Mouse (Mus musculus) stomach, embryonic 15.5 days (tissue): ENCODE results near the gene Glrp1. TPM values are rescaled to one million over a fixed set of nuclear protein-coding genes. Genes with fewer than 3 reads are reported as not detected.

Experiments
- ATAC-seq: fragments of 200-750 bp; cut with Nextera tagmentation; 2 replicates; pipeline ENCODE4 v1.8.0; 2017; ENCODE audit warnings: low read depth, moderate number of reproducible peaks, moderate TSS enrichment; ENCODE audit not compliant: insufficient read depth, low FRiP score
- H3K27ac ChIP-seq: fragments of 300-500 bp; sonication (generic); 2 replicates; pipeline ENCODE4 v1.5.1; 2015; ENCODE audit warnings: mild to moderate bottlenecking, inconsistent platforms
- H3K27me3 ChIP-seq: fragments of 300-500 bp; sonication (generic); replicated peaks from 2 replicates; pipeline ENCODE4 v1.6.1; 2015; ENCODE audit warnings: inconsistent platforms
- H3K36me3 ChIP-seq: fragments of 300-500 bp; sonication (generic); 2 replicates; pipeline ENCODE4 v1.6.1; 2015; ENCODE audit warnings: inconsistent platforms
- H3K4me1 ChIP-seq: fragments of 300-500 bp; sonication (generic); 2 replicates; pipeline ENCODE4 v1.6.1; 2015; ENCODE audit warnings: inconsistent platforms
- H3K4me2 ChIP-seq: fragments of 300-500 bp; sonication (generic); 2 replicates; pipeline ENCODE4 v1.6.1; 2015; ENCODE audit warnings: mild to moderate bottlenecking, inconsistent platforms
- H3K4me3 ChIP-seq: fragments of 300-500 bp; sonication (generic); replicated peaks from 2 replicates; pipeline ENCODE4 v1.5.1; 2015; ENCODE audit warnings: inconsistent platforms
- H3K9ac ChIP-seq: fragments of 300-500 bp; sonication (generic); 2 replicates; pipeline ENCODE4 v1.6.1; 2015; ENCODE audit warnings: inconsistent platforms
- H3K9me3 ChIP-seq: fragments of 300-500 bp; sonication (generic); 2 replicates; pipeline ENCODE4 v1.6.1; 2016; ENCODE audit warnings: inconsistent platforms
- WGBS: fragments of 180-500 bp; shearing (Covaris S2); methylation state at CpG from one replicate; pipeline ENCODE4 v1.1.7; 2015; 5-methylcytosine and 5-hydroxymethylcytosine counted together
- polyA plus RNA-seq: library from polyadenylated mRNA; unstranded; fragments of >200 nt; fragmentation: Nextera tagmentation; extraction: Ambion mirVana; gene quantifications from 2 replicates; pipeline ENCODE4 v1.2.1, GENCODE M21; 2015

Glrp1 gene
- polyA plus RNA-seq, 1 experiment from 2014 or later: not detected

GRCm38 (mm10) chr1:88492415-88492814, 17.5 kb downstream of the Glrp1 start:
- Histone ChIP-seq H3K27ac (no peak overlapping the region), H3K9ac (no peak overlapping the region), H3K4me2 (no peak overlapping the region), H3K4me3 (no peak overlapping the region), H3K27me3 (no peaks in the 10 kb centered on the region), H3K4me1 (0 out of 2 replicates have a peak, but pooled peaks cover 5% of the 10 kb centered on the region), H3K9me3 (no peaks in the 10 kb centered on the region), H3K36me3 (no peaks in the 10 kb centered on the region)
- 63% methylated on average over 3 of the region's 3 CpGs for WGBS
- ATAC-seq: no peak

DNA sequence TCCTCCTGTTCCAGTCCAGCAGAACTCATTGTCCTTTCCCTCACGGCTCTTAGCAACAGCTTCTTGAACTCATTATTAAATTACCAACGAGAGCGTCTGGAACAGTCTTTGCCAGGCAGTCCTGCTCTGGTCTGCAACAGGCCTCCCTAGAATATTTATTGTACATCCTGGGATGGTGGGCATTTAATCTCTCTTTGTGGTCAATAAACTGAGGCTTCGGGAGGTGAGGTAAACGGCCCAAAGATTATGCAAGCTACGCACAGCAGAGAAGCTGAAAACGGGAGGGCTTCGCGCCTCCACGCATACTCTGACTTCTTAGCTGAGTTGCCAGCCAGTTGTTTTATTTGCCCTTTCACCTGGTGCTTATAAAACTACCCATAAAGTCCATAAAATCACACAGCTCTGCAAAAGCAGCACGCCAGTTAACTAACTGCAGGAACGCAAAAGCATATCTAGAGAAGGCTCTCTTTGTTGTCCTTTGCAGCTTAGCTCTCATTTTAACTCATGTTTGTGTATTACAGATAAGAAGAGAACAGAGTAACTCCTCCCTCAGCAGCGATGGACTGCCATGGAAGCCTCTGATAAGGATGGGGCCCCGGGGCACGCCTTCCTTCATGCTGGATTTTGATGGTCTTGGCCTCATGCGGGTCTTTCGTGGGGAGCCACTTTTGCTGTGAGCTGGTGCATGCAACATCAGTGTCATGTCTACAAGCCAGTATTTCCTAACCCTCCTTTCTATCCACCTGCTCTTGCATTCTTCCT, 18.1 kb downstream of the Glrp1 start:
- no peak overlapping the region for H3K4me3 ChIP-seq

GRCm38 (mm10) chr1:88490164-88490563, 19.7 kb downstream of the Glrp1 start:
- Histone ChIP-seq H3K9me3 (no peaks in the 10 kb centered on the region), H3K27me3 (no peaks in the 10 kb centered on the region), H3K27ac (no peak overlapping the region), H3K9ac (no peak overlapping the region), H3K4me2 (no peak overlapping the region), H3K4me3 (no peak overlapping the region), H3K4me1 (0 out of 2 replicates have a peak, but pooled peaks cover 5% of the 10 kb centered on the region), H3K36me3 (no peaks in the 10 kb centered on the region)
- WGBS: 85% methylated on average over 10 of the region's 10 CpGs
- ATAC-seq: no peak

More for the DNA sequence above, 18.1 kb downstream of the Glrp1 start:
- Histone ChIP-seq H3K9ac (no peak overlapping the region), H3K4me2 (no peak overlapping the region), H3K4me1 (0 out of 2 replicates have a peak, but pooled peaks cover 5% of the 10 kb centered on the region), H3K27me3 (no peaks in the 10 kb centered on the region), H3K9me3 (no peaks in the 10 kb centered on the region), H3K36me3 (no peaks in the 10 kb centered on the region), H3K27ac (no peak overlapping the region)
- 51% methylated on average over 17 of the region's 17 CpGs for WGBS
- ATAC-seq: peak; percentile 87

GRCm38 (mm10) chr1:88488957-88489356, 20.9 kb downstream of the Glrp1 start:
- ATAC-seq: no peak
- no peaks in the 10 kb centered on the region for H3K27me3 ChIP-seq
- H3K4me3 ChIP-seq: no peak overlapping the region
- H3K36me3 ChIP-seq: no peaks in the 10 kb centered on the region
- no peak overlapping the region for H3K9ac ChIP-seq
- WGBS: 62% methylated on average over 4 of the region's 4 CpGs
- H3K27ac ChIP-seq: no peak overlapping the region
- H3K9me3 ChIP-seq: no peaks in the 10 kb centered on the region
- H3K4me1 ChIP-seq: 0 out of 2 replicates have a peak, but pooled peaks cover 5% of the 10 kb centered on the region
- H3K4me2 ChIP-seq: no peak overlapping the region

DNA sequence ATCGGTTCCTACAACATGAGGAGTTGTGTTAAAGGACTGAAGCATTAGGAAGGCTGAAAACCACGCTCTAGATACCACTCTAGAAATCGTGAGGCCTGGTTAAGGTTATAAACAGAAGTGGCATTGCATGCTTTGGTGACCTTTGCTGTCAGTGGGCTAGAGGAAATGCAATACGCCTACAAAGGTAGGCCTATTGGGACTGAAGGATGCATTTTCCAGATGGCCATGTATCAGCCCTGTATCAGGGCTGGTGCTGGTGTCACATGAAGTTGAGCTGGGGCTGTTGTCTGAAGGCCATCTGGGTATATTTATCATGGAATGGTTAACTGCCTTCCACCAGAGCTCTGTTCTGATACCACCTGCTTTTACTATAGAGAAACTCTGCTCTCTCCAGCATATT, 23.5 kb downstream of the Glrp1 start:
- Histone ChIP-seq H3K36me3 (no peaks in the 10 kb centered on the region), H3K9me3 (no peaks in the 10 kb centered on the region), H3K9ac (no peak overlapping the region), H3K4me2 (no peak overlapping the region), H3K4me1 (peaks cover 5% of the 10 kb centered on the region; the same call in 1 of the 2 replicates), H3K27me3 (no peaks in the 10 kb centered on the region), H3K27ac (no peak overlapping the region), H3K4me3 (no peak overlapping the region)
- no peak for ATAC-seq
- 75% methylated on average over 4 of the region's 4 CpGs for WGBS

- H3K9me3 ChIP-seq: no peaks in the 10 kb centered on the region
- no peak overlapping the region for H3K4me2 ChIP-seq
- no peak overlapping the region for H3K9ac ChIP-seq
- no peak for ATAC-seq
- H3K4me1 ChIP-seq: peaks cover 5% of the 10 kb centered on the region; the same call in 1 of the 2 replicates
- no peak overlapping the region for H3K27ac ChIP-seq
- no peaks in the 10 kb centered on the region for H3K36me3 ChIP-seq
- WGBS: 71% methylated on average over 4 of the region's 4 CpGs
- H3K4me3 ChIP-seq: no peak overlapping the region
- H3K27me3 ChIP-seq: no peaks in the 10 kb centered on the region
Observed at GRCm38 (mm10) chr1:88484059-88484458, 25.8 kb downstream of the Glrp1 start.

GRCm38 (mm10) chr1:88482142-88483099, 27.4 kb downstream of the Glrp1 start:
- peak; percentile 81; the same call in 1 of the 2 replicates for ATAC-seq
- H3K36me3 ChIP-seq: no peaks in the 10 kb centered on the region
- peaks cover 5% of the 10 kb centered on the region; the same call in 1 of the 2 replicates for H3K4me1 ChIP-seq
- no peaks in the 10 kb centered on the region for H3K9me3 ChIP-seq
- no peak overlapping the region for H3K9ac ChIP-seq
- no peak overlapping the region for H3K4me2 ChIP-seq
- WGBS: 29% methylated on average over 17 of the region's 17 CpGs
- no peak overlapping the region for H3K4me3 ChIP-seq
- H3K27me3 ChIP-seq: no peaks in the 10 kb centered on the region
- no peak overlapping the region for H3K27ac ChIP-seq

- Histone ChIP-seq H3K27ac (no peak overlapping the region), H3K27me3 (no peaks in the 10 kb centered on the region), H3K4me3 (no peak overlapping the region), H3K4me2 (no peak overlapping the region), H3K36me3 (no peaks in the 10 kb centered on the region), H3K4me1 (peaks cover 10% of the 10 kb centered on the region), H3K9ac (no peak overlapping the region), H3K9me3 (no peaks in the 10 kb centered on the region)
- no peak for ATAC-seq
- 72% methylated on average over 8 of the region's 8 CpGs for WGBS
Observed at GRCm38 (mm10) chr1:88480594-88480993, 29.3 kb downstream of the Glrp1 start.

- whole genome bisulfite sequencing: 52% methylated on average over 2 of the region's 2 CpGs
Observed at GRCm38 (mm10) chr1:88478205-88478604, 31.7 kb downstream of the Glrp1 start.

GRCm38 (mm10) chr1:88476554-88477085, 33.2 kb downstream of the Glrp1 start:
- no peak for ATAC-seq
- Histone ChIP-seq H3K4me1 (peaks cover 22% of the 10 kb centered on the region), H3K27me3 (no peaks in the 10 kb centered on the region), H3K4me3 (no peak overlapping the region), H3K36me3 (no peaks in the 10 kb centered on the region), H3K9me3 (no peaks in the 10 kb centered on the region), H3K27ac (peak overlapping the region; percentile 72; the same call in 1 of the 2 replicates), H3K9ac (no peak overlapping the region), H3K4me2 (no peak overlapping the region)
- WGBS: 89% methylated on average over 20 of the region's 20 CpGs

More at GRCm38 (mm10) chr1:88478205-88478604, 31.7 kb downstream of the Glrp1 start:
- no peak for ATAC-seq
- Histone ChIP-seq H3K9ac (no peak overlapping the region), H3K4me2 (no peak overlapping the region), H3K27me3 (no peaks in the 10 kb centered on the region), H3K4me3 (no peak overlapping the region), H3K36me3 (no peaks in the 10 kb centered on the region), H3K27ac (no peak overlapping the region), H3K4me1 (peaks cover 26% of the 10 kb centered on the region), H3K9me3 (no peaks in the 10 kb centered on the region)

DNA sequence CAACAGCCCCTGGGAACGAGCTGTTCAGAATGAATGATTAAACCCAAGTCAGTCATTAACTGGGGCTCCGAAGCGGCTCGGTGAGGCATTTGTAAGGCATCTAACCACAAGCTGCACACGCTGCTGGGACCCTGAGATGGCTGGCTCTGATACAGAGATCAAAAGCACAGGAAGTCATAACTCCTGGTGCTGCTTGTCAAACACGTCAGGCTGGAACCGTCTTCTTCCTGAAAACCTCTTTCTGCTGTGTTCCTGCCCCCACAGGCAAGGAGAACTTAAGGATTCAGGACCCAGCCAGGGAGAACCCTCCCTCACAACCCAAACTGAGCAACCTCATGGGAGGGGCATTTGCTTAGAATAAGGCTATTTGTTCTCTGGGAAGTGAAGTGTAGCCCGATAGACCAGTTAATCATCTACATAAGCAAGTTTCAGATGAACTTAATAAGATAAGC, 34.3 kb downstream of the Glrp1 start:
- Histone ChIP-seq H3K36me3 (no peaks in the 10 kb centered on the region), H3K9me3 (no peaks in the 10 kb centered on the region), H3K4me1 (peaks cover 22% of the 10 kb centered on the region), H3K4me3 (no peak overlapping the region), H3K27me3 (no peaks in the 10 kb centered on the region), H3K27ac (peak overlapping the region; percentile 72), H3K4me2 (0 out of 2 replicates have a peak overlapping the region, but pooled peaks have one; percentile 13), H3K9ac (no peak overlapping the region)
- peak; percentile 57; the same call in 1 of the 2 replicates for ATAC-seq
- 9% methylated on average over 8 of the region's 8 CpGs for WGBS
